Mouse (Mus musculus) liver, embryonic 13.5 days (tissue): ENCODE results near the gene Meis2. TPM values are rescaled to one million over a fixed set of nuclear protein-coding genes. Genes with fewer than 3 reads are reported as not detected.

Source experiments
- ATAC-seq: fragments of 200-750 bp; cut with Nextera tagmentation; 2 replicates; pipeline ENCODE4 v1.8.0; 2017; ENCODE audit warnings: low read depth, mild to moderate bottlenecking, moderate number of reproducible peaks, moderate library complexity
- DNase-seq: peaks from one replicate; pipeline ENCODE4 v3.0.0; 2022
- H3K27ac ChIP-seq: fragments of 300-500 bp; sonication (generic); 2 replicates; pipeline ENCODE4 v1.5.1; 2015; ENCODE audit warnings: moderate library complexity, mild to moderate bottlenecking, inconsistent platforms
- H3K27me3 ChIP-seq: fragments of 300-500 bp; sonication (generic); 2 replicates; pipeline ENCODE4 v1.6.1; 2015; ENCODE audit warnings: mild to moderate bottlenecking, inconsistent platforms
- H3K36me3 ChIP-seq: fragments of 300-500 bp; sonication (generic); 2 replicates; pipeline ENCODE4 v1.6.1; 2015; ENCODE audit warnings: mild to moderate bottlenecking, inconsistent platforms
- H3K4me1 ChIP-seq: fragments of 300-500 bp; sonication (generic); replicated peaks from 2 replicates; pipeline ENCODE4 v1.6.1; 2015; ENCODE audit warnings: inconsistent platforms
- H3K4me2 ChIP-seq: fragments of 300-500 bp; sonication (generic); 2 replicates; pipeline ENCODE4 v1.6.1; 2015; ENCODE audit warnings: inconsistent platforms, mild to moderate bottlenecking, moderate library complexity
- H3K4me3 ChIP-seq: fragments of 300-500 bp; sonication (generic); replicated peaks from 2 replicates; pipeline ENCODE4 v1.5.1; 2015; ENCODE audit warnings: mild to moderate bottlenecking, inconsistent platforms
- H3K9ac ChIP-seq: fragments of 300-500 bp; sonication (generic); 2 replicates; pipeline ENCODE4 v1.6.1; 2015; ENCODE audit warnings: mild to moderate bottlenecking, inconsistent platforms
- H3K9me3 ChIP-seq: fragments of 300-500 bp; sonication (generic); replicated peaks from 2 replicates; pipeline ENCODE4 v1.6.1; 2016; ENCODE audit warnings: inconsistent platforms
- WGBS: fragments of 180-500 bp; shearing (Covaris S2); methylation state at CpG from one replicate; pipeline ENCODE4 v1.1.7; 2015; ENCODE audit not compliant: insufficient replicate concordance; 5-methylcytosine and 5-hydroxymethylcytosine counted together
- polyA plus RNA-seq: library from polyadenylated mRNA; unstranded; fragments of >200 nt; fragmentation: Nextera tagmentation; extraction: Ambion mirVana; gene quantifications from 2 replicates; pipeline ENCODE4 v1.2.1, GENCODE M21; 2015

The Meis2 gene
- polyA plus RNA-seq, 1 experiment from 2014 or later: 2.1 TPM

GRCm38 (mm10) chr2:115989249-115989648, 76.4 kb downstream of the Meis2 start:
- DNase-seq (no peak), ATAC-seq (no peak)
- no peaks in the 10 kb centered on the region for H3K27me3 ChIP-seq
- H3K4me2 ChIP-seq: no peak overlapping the region
- H3K27ac ChIP-seq: no peak overlapping the region
- no peaks in the 10 kb centered on the region for H3K4me1 ChIP-seq
- H3K9ac ChIP-seq: no peak overlapping the region
- no peaks in the 10 kb centered on the region for H3K9me3 ChIP-seq
- no peaks in the 10 kb centered on the region for H3K36me3 ChIP-seq
- WGBS: 64% methylated on average over 6 of the region's 6 CpGs
- no peak overlapping the region for H3K4me3 ChIP-seq

- ATAC-seq (no peak), DNase-seq (no peak)
- WGBS: 62% methylated on average over 4 of the region's 4 CpGs
- no peak overlapping the region for H3K4me3 ChIP-seq
- no peaks in the 10 kb centered on the region for H3K36me3 ChIP-seq
- no peaks in the 10 kb centered on the region for H3K4me1 ChIP-seq
- no peak overlapping the region for H3K27ac ChIP-seq
- H3K9ac ChIP-seq: no peak overlapping the region
- H3K27me3 ChIP-seq: no peaks in the 10 kb centered on the region
- no peak overlapping the region for H3K4me2 ChIP-seq
- H3K9me3 ChIP-seq: no peaks in the 10 kb centered on the region
These were observed 77.2 kb downstream of the Meis2 start for GRCm38 (mm10) chr2:115988448-115988847.

GRCm38 (mm10) chr2:115984952-115985351, 80.7 kb downstream of the Meis2 start:
- Histone ChIP-seq H3K9me3 (no peaks in the 10 kb centered on the region), H3K27ac (no peak overlapping the region), H3K4me2 (no peak overlapping the region), H3K27me3 (no peaks in the 10 kb centered on the region), H3K36me3 (no peaks in the 10 kb centered on the region), H3K9ac (no peak overlapping the region), H3K4me3 (no peak overlapping the region), H3K4me1 (no peaks in the 10 kb centered on the region)
- no peak for DNase-seq
- ATAC-seq: no peak
- 31% methylated on average over 9 of the region's 9 CpGs for WGBS

GRCm38 (mm10) chr2:115984487-115984886, 81.2 kb downstream of the Meis2 start:
- Histone ChIP-seq H3K9ac (no peak overlapping the region), H3K4me2 (no peak overlapping the region), H3K4me3 (no peak overlapping the region), H3K4me1 (no peaks in the 10 kb centered on the region), H3K36me3 (no peaks in the 10 kb centered on the region), H3K27ac (no peak overlapping the region), H3K27me3 (no peaks in the 10 kb centered on the region), H3K9me3 (no peaks in the 10 kb centered on the region)
- WGBS: 53% methylated on average over 4 of the region's 4 CpGs
- ATAC-seq (no peak), DNase-seq (no peak)

GRCm38 (mm10) chr2:115980490-115980889, 85.1 kb downstream of the Meis2 start:
- Histone ChIP-seq H3K36me3 (no peaks in the 10 kb centered on the region), H3K27me3 (no peaks in the 10 kb centered on the region), H3K9ac (no peak overlapping the region), H3K4me2 (no peak overlapping the region), H3K27ac (no peak overlapping the region), H3K9me3 (no peaks in the 10 kb centered on the region), H3K4me3 (no peak overlapping the region), H3K4me1 (no peaks in the 10 kb centered on the region)
- ATAC-seq (no peak), DNase-seq (no peak)

- Histone ChIP-seq H3K9ac (no peak overlapping the region), H3K4me2 (no peak overlapping the region), H3K36me3 (no peaks in the 10 kb centered on the region), H3K4me1 (no peaks in the 10 kb centered on the region), H3K9me3 (no peaks in the 10 kb centered on the region), H3K4me3 (no peak overlapping the region), H3K27ac (no peak overlapping the region), H3K27me3 (no peaks in the 10 kb centered on the region)
- ATAC-seq (no peak), DNase-seq (no peak)
- WGBS: 66% methylated on average over 14 of the region's 14 CpGs
These were observed 85.8 kb downstream of the Meis2 start for GRCm38 (mm10) chr2:115979683-115980476.

GRCm38 (mm10) chr2:115978666-115979065, 87.0 kb downstream of the Meis2 start:
- no peaks in the 10 kb centered on the region for H3K36me3 ChIP-seq
- H3K27me3 ChIP-seq: no peaks in the 10 kb centered on the region
- no peak overlapping the region for H3K27ac ChIP-seq
- 22% methylated on average over 5 of the region's 5 CpGs for WGBS
- H3K4me1 ChIP-seq: no peaks in the 10 kb centered on the region
- H3K4me2 ChIP-seq: no peak overlapping the region
- no peak overlapping the region for H3K9ac ChIP-seq
- ATAC-seq (no peak), DNase-seq (no peak)
- no peak overlapping the region for H3K4me3 ChIP-seq
- H3K9me3 ChIP-seq: no peaks in the 10 kb centered on the region

GRCm38 (mm10) chr2:115971296-115971805, 94.3 kb downstream of the Meis2 start:
- ATAC-seq (no peak), DNase-seq (no peak)
- H3K4me3 ChIP-seq: no peak overlapping the region
- 62% methylated on average over 3 of the region's 3 CpGs for WGBS
- H3K36me3 ChIP-seq: no peaks in the 10 kb centered on the region
- H3K27me3 ChIP-seq: no peaks in the 10 kb centered on the region
- H3K4me2 ChIP-seq: no peak overlapping the region
- no peak overlapping the region for H3K27ac ChIP-seq
- no peaks in the 10 kb centered on the region for H3K9me3 ChIP-seq
- no peak overlapping the region for H3K9ac ChIP-seq
- H3K4me1 ChIP-seq: no peaks in the 10 kb centered on the region

- no peak overlapping the region for H3K9ac ChIP-seq
- no peaks in the 10 kb centered on the region for H3K27me3 ChIP-seq
- H3K4me1 ChIP-seq: no peaks in the 10 kb centered on the region
- 72% methylated on average over 9 of the region's 9 CpGs for WGBS
- H3K4me3 ChIP-seq: no peak overlapping the region
- ATAC-seq (no peak), DNase-seq (no peak)
- no peak overlapping the region for H3K4me2 ChIP-seq
- no peaks in the 10 kb centered on the region for H3K36me3 ChIP-seq
- H3K27ac ChIP-seq: no peak overlapping the region
- no peaks in the 10 kb centered on the region for H3K9me3 ChIP-seq
These were observed 95.4 kb downstream of the Meis2 start for GRCm38 (mm10) chr2:115970091-115970820.

- ATAC-seq (no peak), DNase-seq (no peak)
- no peaks in the 10 kb centered on the region for H3K9me3 ChIP-seq
- no peaks in the 10 kb centered on the region for H3K27me3 ChIP-seq
- no peak overlapping the region for H3K4me3 ChIP-seq
- no peak overlapping the region for H3K4me2 ChIP-seq
- H3K9ac ChIP-seq: no peak overlapping the region
- H3K36me3 ChIP-seq: no peaks in the 10 kb centered on the region
- WGBS: 35% methylated on average over 8 of the region's 8 CpGs
- no peak overlapping the region for H3K27ac ChIP-seq
- no peaks in the 10 kb centered on the region for H3K4me1 ChIP-seq
These were observed 96.4 kb downstream of the Meis2 start for GRCm38 (mm10) chr2:115969201-115969600.

- no peak overlapping the region for H3K4me3 ChIP-seq
- no peak overlapping the region for H3K4me2 ChIP-seq
- 61% methylated on average over 3 of the region's 3 CpGs for WGBS
- H3K9ac ChIP-seq: no peak overlapping the region
- H3K27ac ChIP-seq: no peak overlapping the region
- no peaks in the 10 kb centered on the region for H3K4me1 ChIP-seq
- ATAC-seq: no peak
- no peaks in the 10 kb centered on the region for H3K36me3 ChIP-seq
- no peaks in the 10 kb centered on the region for H3K27me3 ChIP-seq
- no peaks in the 10 kb centered on the region for H3K9me3 ChIP-seq
- no peak for DNase-seq
These were observed 100.7 kb downstream of the Meis2 start for GRCm38 (mm10) chr2:115964911-115965310.
